Mouse (Mus musculus): ENCODE data around the gene Hist1h4k.

Hist1h4k gene

DNA sequence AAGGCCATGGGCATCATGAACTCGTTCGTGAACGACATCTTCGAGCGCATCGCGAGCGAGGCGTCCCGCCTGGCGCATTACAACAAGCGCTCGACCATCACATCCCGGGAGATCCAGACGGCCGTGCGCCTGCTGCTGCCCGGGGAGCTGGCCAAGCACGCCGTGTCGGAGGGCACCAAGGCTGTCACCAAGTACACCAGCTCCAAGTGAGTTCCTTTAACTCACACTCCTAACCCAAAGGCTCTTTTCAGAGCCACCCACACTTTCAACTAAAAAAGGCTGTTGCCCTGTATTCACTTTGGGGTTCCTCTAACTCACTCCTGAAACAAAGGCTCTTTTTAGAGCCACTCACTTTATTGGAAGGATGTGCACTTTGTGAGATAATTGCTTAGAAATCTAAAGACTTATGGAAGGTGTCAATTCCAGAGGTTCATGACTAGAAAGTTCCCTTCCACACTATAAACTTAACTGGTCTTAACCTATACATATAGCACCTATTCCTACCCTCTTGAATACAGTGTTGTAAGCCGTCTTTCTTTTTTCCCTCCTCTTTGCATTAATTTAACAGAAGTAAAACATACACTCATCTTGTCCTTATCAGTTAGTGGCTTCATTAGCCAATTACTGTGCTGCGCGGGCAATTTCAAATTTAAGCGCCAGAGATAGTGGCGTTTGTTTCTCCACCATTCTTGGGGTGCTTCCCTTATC, 4.1 kb upstream of the Hist1h4k start:
- DNase-seq, result peak; percentile 63 to 67

GRCm38 (mm10) chr13:21753524-21754285, 3.4 kb upstream of the Hist1h4k start, which contains the start of the genes Hist1h2ak and Hist1h2bn:
TSS of gene Hist1h2ak (minus strand) at chr13:21753827.
TSS of gene Hist1h2bn (plus strand) at chr13:21754123.
- peak; percentile 54 to 76 for DNase-seq

DNA sequence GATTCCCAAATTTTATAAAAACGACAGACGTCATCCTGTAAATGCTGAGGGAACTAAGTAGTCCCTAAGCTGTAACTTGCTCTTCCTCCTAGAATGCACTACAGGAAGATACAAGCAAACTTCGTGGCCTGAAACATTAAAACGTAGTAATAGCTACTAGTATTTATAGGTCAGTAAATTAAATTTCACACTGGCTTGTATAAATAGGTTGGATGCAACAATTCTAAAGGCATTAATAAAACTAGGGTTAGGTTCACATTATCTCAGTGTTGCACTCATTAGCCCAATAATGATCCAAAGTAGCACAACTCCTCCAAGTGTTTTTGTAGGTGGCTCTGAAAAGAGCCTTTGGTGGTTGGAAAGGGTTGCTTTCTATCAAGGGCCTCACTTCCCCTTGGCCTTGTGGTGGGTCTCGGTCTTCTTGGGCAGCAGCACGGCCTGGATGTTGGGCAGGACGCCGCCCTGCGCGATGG, 2.8 kb upstream of the Hist1h4k start:
- no peak for DNase-seq

DNA sequence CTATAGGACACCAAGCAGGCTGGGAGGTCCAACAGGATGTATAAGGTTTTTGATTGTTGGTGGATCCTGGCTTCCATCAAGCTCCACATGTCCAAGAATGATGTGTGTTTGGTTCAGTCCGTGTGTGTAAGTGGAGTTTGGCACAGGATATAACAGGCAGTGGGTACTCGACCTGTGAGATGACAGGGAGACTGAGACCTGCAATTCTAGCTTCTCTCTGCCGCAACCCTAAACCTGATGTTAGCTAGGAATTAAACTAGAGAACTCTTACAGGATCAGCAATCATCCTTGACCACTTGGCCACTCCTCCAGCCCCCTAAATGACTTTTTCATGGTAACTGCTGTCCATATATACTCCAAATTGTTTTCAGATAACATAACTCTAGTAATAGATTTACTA, 2.1 kb upstream of the Hist1h4k start:
- DNase-seq, result no peak

DNA sequence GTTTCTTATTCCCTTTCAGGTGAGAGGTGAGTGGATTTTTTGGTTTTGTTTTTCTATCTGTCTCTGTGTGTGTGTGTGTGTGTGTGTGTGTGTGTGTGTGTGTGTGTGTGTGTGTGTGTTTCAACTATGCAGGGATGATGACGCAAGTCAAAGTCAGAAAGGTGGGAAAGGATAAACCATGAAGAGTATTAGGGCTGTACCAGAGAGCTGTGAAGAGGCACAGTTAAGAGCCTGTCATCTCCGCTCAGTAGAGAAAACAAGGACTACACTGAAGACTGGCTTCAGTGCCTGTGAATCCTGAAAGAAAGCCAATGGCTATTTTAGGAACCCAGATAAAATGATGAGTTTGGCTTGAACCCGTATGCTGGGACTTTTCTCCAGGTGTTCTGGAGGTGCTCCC, 1.5 kb upstream of the Hist1h4k start:
- DNase-seq, result no peak

GRCm38 (mm10) chr13:21751417-21751816, 1.1 kb upstream of the Hist1h4k start:
- no peak for DNase-seq

- DNase-seq, result peak in 1 of 2 experiments; percentile 4
Observed at GRCm38 (mm10) chr13:21749387-21750158, 732 bp downstream of the Hist1h4k start.

DNA sequence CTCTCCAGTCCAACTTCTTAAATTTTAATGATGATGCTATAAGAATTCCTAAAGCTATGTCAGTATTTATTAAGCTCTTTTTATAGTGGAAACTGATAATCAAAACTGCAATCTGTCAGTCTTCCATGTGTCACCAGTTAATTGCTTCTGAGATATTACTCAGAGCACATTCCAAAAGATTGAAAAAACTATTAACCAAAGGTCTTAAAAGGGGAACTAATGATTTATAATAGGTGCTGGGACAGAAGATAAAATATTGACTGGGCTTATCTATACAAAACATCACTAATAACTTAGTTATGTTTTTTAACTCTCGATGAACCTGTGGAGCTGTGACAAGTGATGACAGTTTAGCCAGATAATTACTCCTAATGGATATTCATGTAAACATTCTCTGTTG, 5.3 kb downstream of the Hist1h4k start:
- no peak for DNase-seq

- peak; percentile 89 to 92 for DNase-seq
Observed at GRCm38 (mm10) chr13:21734906-21735767, 15.2 kb downstream of the Hist1h4k start, which contains the start of gene Hist1h4j. TSS of gene Hist1h4j (plus strand) at chr13:21735064.

DNA sequence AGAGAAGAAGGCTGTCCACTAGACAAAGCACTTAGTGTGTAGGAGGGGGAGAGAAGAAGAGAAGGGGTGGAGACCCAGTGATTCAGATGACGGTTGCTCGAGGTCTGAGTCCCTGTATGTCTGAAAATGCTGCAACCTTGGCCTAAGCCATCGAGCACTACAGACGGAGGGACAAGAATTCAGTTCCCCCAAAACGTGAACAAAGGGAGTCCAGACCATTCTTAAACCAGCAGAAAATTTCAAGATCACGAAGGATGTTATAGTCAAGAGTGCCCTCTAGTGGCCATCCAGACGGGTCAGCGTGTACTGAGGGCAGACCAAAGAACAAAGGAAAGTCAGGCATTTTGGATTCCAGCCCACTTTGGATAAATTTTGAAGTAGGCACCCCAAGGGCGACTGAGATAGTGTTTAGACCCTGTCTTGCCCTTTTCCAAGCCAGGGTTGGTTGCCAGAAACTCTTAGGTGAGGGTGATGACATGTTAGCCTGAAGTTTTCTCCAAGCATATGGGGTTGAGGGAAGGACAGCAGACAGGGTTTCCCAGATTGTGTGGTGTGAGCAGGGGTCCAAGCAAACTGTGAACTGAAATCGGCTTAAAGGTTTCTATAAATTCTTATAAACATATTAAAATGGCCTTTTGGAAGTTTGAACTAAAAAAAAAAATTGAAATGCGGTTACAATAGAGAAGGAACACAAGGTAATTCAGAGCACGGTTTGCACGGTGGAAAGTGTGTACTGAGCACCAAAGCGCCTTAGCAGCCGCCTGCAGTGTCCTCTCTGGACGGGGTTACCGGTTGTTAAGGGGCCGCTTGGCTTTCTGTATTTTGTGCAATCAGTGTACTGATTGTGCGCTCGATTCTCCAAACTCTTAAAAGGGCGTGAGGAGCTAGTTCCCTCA, 16.0 kb downstream of the Hist1h4k start:
- DNase-seq, result peak; percentile 76 to 85

GRCm38 (mm10) chr13:21733466-21733865, 16.8 kb downstream of the Hist1h4k start:
- peak; percentile 32 to 49 for DNase-seq

DNA sequence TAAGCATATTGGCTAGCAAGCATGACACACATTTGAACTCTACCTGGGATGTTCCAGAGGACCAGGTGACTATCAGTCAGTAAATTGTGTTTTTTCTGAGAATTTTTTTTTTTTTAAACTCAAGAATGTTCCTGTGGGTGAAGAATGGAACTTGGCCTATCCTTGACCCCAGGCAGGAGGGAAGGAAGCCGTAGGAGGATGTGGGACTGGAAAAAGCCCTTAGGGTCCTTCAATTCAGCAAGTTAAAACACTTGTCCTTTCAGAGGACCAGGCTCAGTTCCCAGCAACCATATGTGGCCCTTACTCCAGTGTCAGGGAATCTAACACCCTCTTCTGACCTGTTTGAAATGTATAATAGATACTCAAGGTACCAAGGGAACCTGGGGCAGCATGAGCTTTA, 20.8 kb downstream of the Hist1h4k start:
- no peak for DNase-seq

GRCm38 (mm10) chr13:21727948-21728572, 22.2 kb downstream of the Hist1h4k start:
- DNase-seq, result no peak

- peak in 1 of 2 experiments; percentile 28 for DNase-seq
Observed at GRCm38 (mm10) chr13:21722993-21723836, 27.1 kb downstream of the Hist1h4k start.

- DNase-seq, result no peak
Observed at GRCm38 (mm10) chr13:21722373-21722925, 27.9 kb downstream of the Hist1h4k start.

DNA sequence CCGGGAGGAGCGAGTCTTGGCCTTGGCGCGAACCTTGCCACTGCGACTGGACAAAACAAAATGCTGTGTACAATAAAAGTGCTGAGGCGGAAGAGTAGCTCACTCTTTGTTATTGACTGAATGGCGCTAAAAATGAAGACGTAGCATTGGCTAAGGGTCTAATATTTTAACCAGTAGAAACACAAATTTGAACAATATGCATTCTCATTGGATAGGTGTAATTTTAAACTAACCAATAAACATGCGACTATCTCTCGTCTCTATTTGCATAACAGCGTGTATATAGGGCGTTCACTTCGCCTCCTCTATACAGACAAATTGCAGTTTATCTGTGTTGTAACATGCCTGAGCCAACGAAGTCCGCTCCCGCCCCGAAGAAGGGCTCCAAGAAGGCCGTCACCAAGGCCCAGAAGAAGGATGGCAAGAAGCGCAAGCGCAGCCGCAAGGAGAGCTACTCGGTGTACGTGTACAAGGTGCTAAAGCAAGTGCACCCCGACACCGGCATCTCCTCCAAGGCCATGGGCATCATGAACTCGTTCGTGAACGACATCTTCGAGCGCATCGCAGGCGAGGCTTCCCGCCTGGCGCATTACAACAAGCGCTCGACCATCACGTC, 28.4 kb downstream of the Hist1h4k start, which contains the start of gene Hist1h2bm:
Hist1h2bm (plus strand) TSS at position 288 of the 616 bp plus-strand sequence.
- peak; percentile 62 to 77 for DNase-seq

- peak; percentile 9 to 16 for DNase-seq
Observed at GRCm38 (mm10) chr13:21721107-21721756, 29.1 kb downstream of the Hist1h4k start.

All from kidney, postnatal 4 days (tissue).